7 mouse cellular contexts compared by ENCODE assay signal in genomic region chr2:164562391-164563188, GRCm38 (mm10). TPM values are rescaled to one million over a fixed set of nuclear protein-coding genes. Genes with fewer than 3 reads are reported as not detected.
A peak's percentile ranks its signal among the peaks of the same experiment; 100 is the strongest.
DNase-seq lines count a peak whose midpoint lies in the region; ATAC-seq lines count a peak whose summit lies in the region.

Gene Wfdc2 (plus strand): TSS chr2:164562413.

- peak; percentile 41 for ATAC-seq in limb, embryonic 11.5 days (ENCODE audit: insufficient number of reproducible peaks, low FRiP score, low TSS enrichment, low read depth)
- ATAC-seq in midbrain, embryonic 15.5 days (replicated peaks) = no peak
- no peak for ATAC-seq in inflammation-experienced regulatory T-cells, adult 6 months

- no peaks in the 10 kb centered on the region for H3K9me3 ChIP-seq in limb, embryonic 11.5 days (ENCODE audit: control insufficient read depth, low read length)
- H3K9me3 ChIP-seq in midbrain, embryonic 15.5 days = no peaks in the 10 kb centered on the region

- WGBS in limb, embryonic 11.5 days = 1% methylated on average over 24 of the region's 24 CpGs
- WGBS in midbrain, embryonic 15.5 days = 3% methylated on average over 24 of the region's 24 CpGs

- no peaks in the 10 kb centered on the region for H3K36me3 ChIP-seq in limb, embryonic 11.5 days (ENCODE audit: control insufficient read depth, insufficient read depth, low read length)
- H3K36me3 ChIP-seq in midbrain, embryonic 15.5 days (replicated peaks) = no peaks in the 10 kb centered on the region

- peak within 1 kb of the TSS; percentile 59 for H3K9ac ChIP-seq in limb, embryonic 11.5 days (ENCODE audit: low read length)
- H3K9ac ChIP-seq in midbrain, embryonic 15.5 days = peak within 1 kb of the TSS; percentile 53

- DNase-seq in thymus, postnatal 0 days (ENCODE audit: low spot score) = no peak
- no peak for DNase-seq in thymus, postnatal 25 days
- DNase-seq in gonadal fat pad, adult 2 months (ENCODE audit: low read depth) = no peak
- DNase-seq in limb, embryonic 11.5 days (ENCODE audit: low spot score) = peak; percentile 47
- no peak for DNase-seq in frontal cortex, adult 2 months (ENCODE audit: extremely low spot score in 1 of 2, low spot score in 1 of 2)

- H3K27ac ChIP-seq in limb, embryonic 11.5 days (replicated peaks; ENCODE audit: low read depth, low read length) = peak within 1 kb of the TSS; percentile 3; the same call in 1 of the 2 replicates
- H3K27ac ChIP-seq in midbrain, embryonic 15.5 days = no peak within 1 kb of the TSS

- H3K27me3 ChIP-seq in limb, embryonic 11.5 days (ENCODE audit: control insufficient read depth, insufficient read depth, low read length) = no peaks in the 10 kb centered on the region
- peaks cover 17% of the 10 kb centered on the region for H3K27me3 ChIP-seq in midbrain, embryonic 15.5 days (replicated peaks)

- H3K4me3 ChIP-seq in limb, embryonic 11.5 days (ENCODE audit: low read depth, low read length) = peak within 1 kb of the TSS; percentile 36
- H3K4me3 ChIP-seq in midbrain, embryonic 15.5 days = peak within 1 kb of the TSS; percentile 44

- H3K4me2 ChIP-seq in limb, embryonic 11.5 days (ENCODE audit: low read depth, severe bottlenecking) = peak within 1 kb of the TSS; percentile 65
- peak within 1 kb of the TSS; percentile 98 for H3K4me2 ChIP-seq in midbrain, embryonic 15.5 days

- H3K4me1 ChIP-seq in limb, embryonic 11.5 days (ENCODE audit: control insufficient read depth, insufficient read depth, low read length) = peaks cover 17% of the 10 kb centered on the region
- H3K4me1 ChIP-seq in midbrain, embryonic 15.5 days = peaks cover 19% of the 10 kb centered on the region

RNA-seq across cellular contexts. Expression of gene Wfdc2, which starts in this region (rescaled TPM):
- polyA plus RNA-seq in thymus, postnatal 0 days (2015; fragmentation: Nextera tagmentation; extraction: Ambion mirVana) = 51.3 and 53.4 TPM in 2 replicates
- polyA plus RNA-seq in gonadal fat pad, adult 2 months (2012; rRNA removed) = 12.1 and 16.0 TPM in 2 replicates
- polyA plus RNA-seq in limb, embryonic 11.5 days (2014; fragmentation: Nextera tagmentation; extraction: Ambion mirVana) = 38.7 and 38.9 TPM in 2 replicates
- polyA plus RNA-seq in midbrain, embryonic 15.5 days (2015; fragmentation: Nextera tagmentation; extraction: Ambion mirVana) = 2.6 and 3.2 TPM in 2 replicates
- 0.76 and 1.2 TPM in 2 replicates for polyA plus RNA-seq in frontal cortex, adult 2 months (2012; rRNA removed)
- not detected for polyA plus RNA-seq in inflammation-experienced regulatory T-cells, adult 6 months (2017; shearing (Covaris generic))
